Mouse (Mus musculus): ENCODE measurements around the gene Cox5a. TPM values are rescaled to one million over a fixed set of nuclear protein-coding genes. Genes with fewer than 3 reads are reported as not detected.

Cox5a gene
- polyA plus RNA-seq, 1 experiment from 2014 or later, result 1,523 TPM

DNA sequence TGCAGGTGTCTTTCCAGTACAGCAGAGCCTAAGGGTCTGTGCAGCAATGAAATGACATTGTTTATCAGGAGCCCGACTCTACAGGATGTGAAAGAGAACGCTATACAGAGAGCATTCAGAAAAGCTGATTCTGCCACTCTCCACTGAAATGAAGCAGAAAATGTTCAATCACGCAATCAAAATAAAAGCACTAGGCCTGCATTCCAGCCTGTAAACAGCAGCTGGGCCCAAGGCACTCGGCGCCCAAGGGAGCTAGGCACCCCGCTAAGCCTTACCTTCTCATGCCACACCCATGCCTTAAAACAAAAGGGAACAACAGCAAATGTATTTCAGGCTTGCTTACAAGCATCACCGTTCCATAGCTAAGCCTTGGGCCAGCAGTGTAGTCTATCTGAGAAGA is 22.5 kb upstream of the Cox5a start:
- Histone ChIP-seq H3K9ac (ENCODE audit: low read depth, low read length) (no peak overlapping the region), H3K27me3 (replicated peaks; ENCODE audit: control insufficient read depth, insufficient read depth, low read length) (peaks cover 32% of the 10 kb centered on the region)
- whole genome bisulfite sequencing, result 65% methylated on average over 7 of the region's 7 CpGs

GRCm38 (mm10) chr9:57501452-57501851 is 19.6 kb upstream of the Cox5a start:
- ATAC-seq, result no peak
- Histone ChIP-seq H3K9me3 (ENCODE audit: control insufficient read depth) (no peaks in the 10 kb centered on the region), H3K27me3 (replicated peaks; ENCODE audit: control insufficient read depth, insufficient read depth, low read length) (peaks cover 50% of the 10 kb centered on the region), H3K9ac (ENCODE audit: low read depth, low read length) (no peak overlapping the region), H3K4me1 (replicated peaks; ENCODE audit: control insufficient read depth, insufficient read depth, low read length) (no peaks in the 10 kb centered on the region), H3K4me3 (ENCODE audit: low read depth, low read length) (no peak overlapping the region), H3K27ac (ENCODE audit: low read depth, low read length) (no peak overlapping the region), H3K36me3 (ENCODE audit: control insufficient read depth, insufficient read depth) (no peaks in the 10 kb centered on the region), H3K4me2 (replicated peaks; ENCODE audit: low read depth) (no peak overlapping the region; the same call in 1 of the 2 replicates)
- WGBS, result 22% methylated on average over 13 of the region's 13 CpGs
- TF ChIP-seq CTCF (IDR thresholded peaks at IDR 0.05; ENCODE audit: low read depth), result no peak

More for the DNA sequence above, 22.5 kb upstream of the Cox5a start:
- ATAC-seq, result no peak
- no peak overlapping the region for H3K27ac ChIP-seq (ENCODE audit: low read depth, low read length)
- no peaks in the 10 kb centered on the region for H3K9me3 ChIP-seq (ENCODE audit: control insufficient read depth)
- no peak overlapping the region for H3K4me3 ChIP-seq (ENCODE audit: low read depth, low read length)
- no peak for TF ChIP-seq CTCF (IDR thresholded peaks at IDR 0.05; ENCODE audit: low read depth)
- H3K36me3 ChIP-seq (ENCODE audit: control insufficient read depth, insufficient read depth), result no peaks in the 10 kb centered on the region
- H3K4me2 ChIP-seq (replicated peaks; ENCODE audit: low read depth), result no peak overlapping the region
- H3K4me1 ChIP-seq (replicated peaks; ENCODE audit: control insufficient read depth, insufficient read depth, low read length), result no peaks in the 10 kb centered on the region

DNA sequence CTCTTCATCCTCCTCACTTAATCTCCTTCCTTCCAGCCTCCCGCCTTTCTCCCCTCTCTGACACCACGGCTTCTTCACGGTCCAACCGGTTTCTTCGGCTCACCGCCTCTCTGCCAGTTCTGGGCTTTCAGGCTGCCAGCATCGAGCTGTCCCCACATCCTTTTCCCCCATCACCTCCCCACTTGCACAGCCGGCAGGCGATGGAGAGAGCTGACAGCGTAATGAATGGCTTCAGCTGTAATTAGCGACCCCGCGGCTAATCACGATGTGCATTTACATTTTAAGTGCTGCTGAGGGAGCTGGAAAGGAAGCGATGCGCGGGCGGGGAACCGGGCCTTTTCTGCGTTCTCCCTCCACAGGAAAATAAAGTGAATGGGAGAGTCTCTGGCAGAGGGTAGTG is 19.2 kb upstream of the Cox5a start:
- Histone ChIP-seq H3K9me3 (ENCODE audit: control insufficient read depth) (no peaks in the 10 kb centered on the region), H3K27ac (ENCODE audit: low read depth, low read length) (no peak overlapping the region), H3K4me3 (ENCODE audit: low read depth, low read length) (no peak overlapping the region), H3K4me2 (replicated peaks; ENCODE audit: low read depth) (no peak overlapping the region; the same call in 1 of the 2 replicates), H3K9ac (ENCODE audit: low read depth, low read length) (no peak overlapping the region), H3K27me3 (replicated peaks; ENCODE audit: control insufficient read depth, insufficient read depth, low read length) (peaks cover 52% of the 10 kb centered on the region), H3K36me3 (ENCODE audit: control insufficient read depth, insufficient read depth) (no peaks in the 10 kb centered on the region), H3K4me1 (replicated peaks; ENCODE audit: control insufficient read depth, insufficient read depth, low read length) (no peaks in the 10 kb centered on the region)
- ATAC-seq, result no peak
- TF ChIP-seq CTCF (IDR thresholded peaks at IDR 0.05; ENCODE audit: low read depth), result no peak
- 14% methylated on average over 20 of the region's 20 CpGs for WGBS

DNA sequence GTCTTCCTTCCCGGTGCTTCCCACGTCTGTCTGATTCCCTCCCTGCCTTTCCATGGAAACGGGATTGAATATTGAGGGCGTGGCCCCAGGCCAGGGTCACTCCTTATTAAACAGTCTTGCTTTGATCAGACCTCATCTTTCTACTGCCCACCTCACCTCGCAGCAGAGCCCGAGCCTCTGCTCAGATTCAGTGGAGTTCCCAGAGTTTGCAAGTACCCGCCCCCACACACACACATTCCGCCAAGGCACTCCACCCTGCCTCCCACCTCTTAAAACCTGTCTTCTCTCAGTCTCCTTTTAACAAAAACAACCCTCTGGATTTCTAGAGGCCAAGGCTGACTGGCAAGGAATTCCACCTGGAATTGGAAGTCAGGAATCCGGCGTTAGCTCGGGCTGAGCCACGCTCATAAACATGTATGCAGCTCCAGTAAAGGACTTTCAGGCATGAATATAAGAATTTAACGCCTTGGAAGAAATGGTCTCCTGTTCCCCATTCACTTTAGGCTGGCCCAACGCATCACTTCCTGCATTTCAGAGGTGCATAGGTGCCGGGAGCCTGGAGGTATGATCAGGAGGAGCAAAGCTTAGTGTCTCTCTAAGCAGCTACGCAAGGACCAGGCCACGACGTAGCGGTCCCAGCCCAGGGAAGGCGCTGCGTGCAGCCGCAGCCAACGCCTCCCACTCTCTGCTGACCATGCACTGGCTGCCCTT is 18.0 kb upstream of the Cox5a start:
- peaks cover 52% of the 10 kb centered on the region for H3K27me3 ChIP-seq (replicated peaks; ENCODE audit: control insufficient read depth, insufficient read depth, low read length)
- no peak overlapping the region for H3K9ac ChIP-seq (ENCODE audit: low read depth, low read length)
- 7% methylated on average over 23 of the region's 23 CpGs for WGBS
- no peaks in the 10 kb centered on the region for H3K4me1 ChIP-seq (replicated peaks; ENCODE audit: control insufficient read depth, insufficient read depth, low read length)
- peak overlapping the region; percentile 45 for H3K4me3 ChIP-seq (ENCODE audit: low read depth, low read length)
- no peaks in the 10 kb centered on the region for H3K36me3 ChIP-seq (ENCODE audit: control insufficient read depth, insufficient read depth)
- H3K27ac ChIP-seq (ENCODE audit: low read depth, low read length), result no peak overlapping the region
- ATAC-seq, result no peak
- no peaks in the 10 kb centered on the region for H3K9me3 ChIP-seq (ENCODE audit: control insufficient read depth)
- no peak for TF ChIP-seq CTCF (IDR thresholded peaks at IDR 0.05; ENCODE audit: low read depth)
- H3K4me2 ChIP-seq (replicated peaks; ENCODE audit: low read depth), result peak overlapping the region; percentile 83

- H3K27ac ChIP-seq (ENCODE audit: low read depth, low read length), result no peak within 1 kb of the TSS
- H3K9ac ChIP-seq (ENCODE audit: low read depth, low read length), result no peak within 1 kb of the TSS
Observed at GRCm38 (mm10) chr9:57503622-57504380, 17.3 kb upstream of the Cox5a start, which contains the start of gene Rpp25. Gene Rpp25 (plus strand): TSS chr9:57504026.

DNA sequence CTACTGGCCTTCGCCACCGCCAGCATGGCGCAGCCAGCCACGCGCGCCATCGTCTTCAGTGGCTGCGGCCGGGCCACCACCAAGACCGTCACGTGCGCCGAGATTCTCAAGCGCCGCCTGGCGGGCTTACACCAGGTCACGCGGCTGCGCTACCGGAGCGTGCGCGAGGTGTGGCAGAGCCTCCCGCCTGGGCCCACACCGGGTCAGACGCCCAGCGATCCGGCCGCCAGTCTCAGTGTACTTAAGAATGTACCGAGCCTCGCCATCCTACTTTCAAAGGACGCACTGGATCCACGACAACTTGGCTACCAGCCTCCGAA is 16.7 kb upstream of the Cox5a start:
- TF ChIP-seq CTCF (IDR thresholded peaks at IDR 0.05; ENCODE audit: low read depth), result peak; percentile 72
- H3K4me1 ChIP-seq (replicated peaks; ENCODE audit: control insufficient read depth, insufficient read depth, low read length), result no peaks in the 10 kb centered on the region
- H3K9me3 ChIP-seq (ENCODE audit: control insufficient read depth), result no peaks in the 10 kb centered on the region
- peaks cover 52% of the 10 kb centered on the region for H3K27me3 ChIP-seq (replicated peaks; ENCODE audit: control insufficient read depth, insufficient read depth, low read length)
- no peak overlapping the region for H3K27ac ChIP-seq (ENCODE audit: low read depth, low read length)
- H3K4me2 ChIP-seq (replicated peaks; ENCODE audit: low read depth), result peak overlapping the region; percentile 83
- H3K4me3 ChIP-seq (ENCODE audit: low read depth, low read length), result peak overlapping the region; percentile 45
- WGBS, result under 1% methylated on average over 34 of the region's 34 CpGs
- no peaks in the 10 kb centered on the region for H3K36me3 ChIP-seq (ENCODE audit: control insufficient read depth, insufficient read depth)
- peak; percentile 65 for ATAC-seq
- H3K9ac ChIP-seq (ENCODE audit: low read depth, low read length), result no peak overlapping the region

More at GRCm38 (mm10) chr9:57503622-57504380, 17.3 kb upstream of the Cox5a start, which contains the start of gene Rpp25:
- Histone ChIP-seq H3K4me1 (replicated peaks; ENCODE audit: control insufficient read depth, insufficient read depth, low read length) (no peaks in the 10 kb centered on the region), H3K4me3 (ENCODE audit: low read depth, low read length) (peak within 1 kb of the TSS; percentile 45), H3K9me3 (ENCODE audit: control insufficient read depth) (no peaks in the 10 kb centered on the region), H3K27me3 (replicated peaks; ENCODE audit: control insufficient read depth, insufficient read depth, low read length) (peaks cover 52% of the 10 kb centered on the region), H3K36me3 (ENCODE audit: control insufficient read depth, insufficient read depth) (no peaks in the 10 kb centered on the region), H3K4me2 (replicated peaks; ENCODE audit: low read depth) (peak within 1 kb of the TSS; percentile 83)
- TF ChIP-seq CTCF (IDR thresholded peaks at IDR 0.05; ENCODE audit: low read depth), result no peak
- under 1% methylated on average over 46 of the region's 46 CpGs for WGBS
- ATAC-seq, result peak; percentile 67
